Mouse (Mus musculus) lung, postnatal 0 days (tissue): ENCODE results near the gene Polr3a.

Experiments
- CTCF ChIP-seq: IDR thresholded peaks from 2 replicates; pipeline ENCODE4 v1.5.1; 2016; ENCODE audit warnings: antibody characterized with exemption, mild to moderate bottlenecking
- EP300 ChIP-seq: IDR thresholded peaks from 2 replicates; pipeline ENCODE4 v1.6.1; 2016; ENCODE audit warnings: antibody characterized with exemption, mild to moderate bottlenecking, control low read depth

DNA sequence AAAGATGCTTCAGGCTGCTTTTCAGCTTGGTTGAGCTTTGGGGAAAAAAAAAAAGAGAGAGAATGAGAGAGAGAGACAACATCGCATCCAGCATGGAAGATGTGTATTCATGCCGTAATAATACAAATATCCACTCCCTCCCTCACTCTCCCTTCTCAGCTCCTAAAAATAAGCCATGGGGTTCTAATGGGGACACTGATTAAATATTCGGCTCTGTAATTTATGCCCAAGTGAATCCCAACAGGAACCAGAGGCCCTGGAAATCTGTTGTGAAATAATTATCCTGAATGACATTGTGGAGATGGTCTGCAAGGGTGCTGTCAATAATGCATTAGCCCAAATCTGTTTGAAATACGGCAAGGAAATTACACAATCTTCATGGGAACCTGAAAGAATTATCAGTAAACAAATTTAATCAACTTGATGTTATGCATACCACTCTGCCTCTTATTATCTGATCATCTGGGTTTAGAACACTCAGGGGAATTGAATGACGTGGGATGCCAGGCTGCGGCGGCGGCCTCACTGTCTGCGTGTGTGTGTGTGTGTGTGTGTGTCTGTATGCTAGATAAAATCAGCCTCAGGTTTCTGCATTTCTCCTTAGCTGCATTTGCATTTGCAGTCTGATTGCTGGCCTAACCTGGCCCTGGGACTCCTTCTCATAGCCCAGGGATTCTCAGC lies 48.1 kb upstream of the Polr3a start:
- no peak for TF ChIP-seq CTCF
- TF ChIP-seq EP300 = no peak
